Mouse (Mus musculus) kidney, adult 2 months (tissue): ENCODE measurements at regions not wholly inside any gene's neighbourhood (a gene's known extent, or its start where the extent isn't known, plus 50 kb on each side); places are given as distances from the start of the nearest gene placed in this dataset.

Experiments used
- DNase-seq: peaks from one replicate; pipeline ENCODE4 v3.0.0; 2021
- H3K27ac ChIP-seq: fragments of 200-500 bp; 2 replicates; pipeline ENCODE4 v1.5.1; 2012; ENCODE audit warnings: low read depth, low read length, control low read depth, inconsistent platforms; ENCODE audit not compliant: insufficient read depth
- H3K27me3 ChIP-seq: fragments of 200-500 bp; replicated peaks from 2 replicates; pipeline ENCODE4 v1.6.1; 2012; ENCODE audit warnings: mild to moderate bottlenecking, moderate library complexity, low read length, inconsistent platforms; ENCODE audit not compliant: control insufficient read depth, insufficient read depth
- H3K36me3 ChIP-seq: fragments of 200-500 bp; 2 replicates; pipeline ENCODE4 v1.6.1; 2012; ENCODE audit warnings: mild to moderate bottlenecking, moderate library complexity, low read length, inconsistent platforms; ENCODE audit not compliant: control insufficient read depth, insufficient read depth
- H3K4me1 ChIP-seq: fragments of 200-500 bp; 2 replicates; pipeline ENCODE4 v1.6.1; 2011; ENCODE audit warnings: low read length; ENCODE audit not compliant: control insufficient read depth, insufficient read depth
- H3K4me3 ChIP-seq: fragments of 200-500 bp; 2 replicates; pipeline ENCODE4 v1.5.1; 2011; ENCODE audit warnings: mild to moderate bottlenecking, low read depth, low read length, control low read depth; ENCODE audit not compliant: insufficient read depth
- CTCF ChIP-seq: fragments of 200-500 bp; conservative IDR thresholded peaks from 2 replicates; pipeline ENCODE4 v1.5.1; 2011; ENCODE audit warnings: low read depth, mild to moderate bottlenecking, control low read depth, low read length, moderate library complexity, mixed read lengths; ENCODE audit not compliant: insufficient read depth, insufficient read length
- POLR2A ChIP-seq: fragments of 200-500 bp; IDR thresholded peaks from one replicate; pipeline ENCODE4 v1.6.1; 2011; ENCODE audit warnings: low read depth, low read length, control low read depth
- WGBS: fragments of 180-500 bp; shearing (Covaris S2); methylation state at CpG from one replicate; pipeline ENCODE4 v1.1.7; 2018; 5-methylcytosine and 5-hydroxymethylcytosine counted together

GRCm38 (mm10) chr16:28109771-28110170 lies 643.1 kb downstream of the Fgf12 start:
- Histone ChIP-seq H3K4me1 (no peaks in the 10 kb centered on the region), H3K4me3 (no peak overlapping the region), H3K36me3 (no peaks in the 10 kb centered on the region), H3K27me3 (no peaks in the 10 kb centered on the region), H3K27ac (no peak overlapping the region)
- TF ChIP-seq POLR2A: no peak
- TF ChIP-seq CTCF: no peak
- no peak for DNase-seq
- WGBS: 66% methylated on average over 1 of the region's 1 CpGs
